9 mouse cellular contexts compared by ENCODE assay signal in genomic region chr11:116617641-116618040, GRCm38 (mm10). TPM values are rescaled to one million over a fixed set of nuclear protein-coding genes. Genes with fewer than 3 reads are reported as not detected.
DNase-seq lines count a peak whose midpoint lies in the region; ATAC-seq and TF ChIP-seq lines count a peak whose summit lies in the region.
"Had no signal": no experiment of that assay in that cellular context is flagged by ENCODE, and none has a peak within 500 bp of the region (broad histone marks: within the 10 kb centered on the region; RNA-seq: fewer than 3 reads in every experiment).

No protein-coding gene starts in this region.

- WGBS in liver, embryonic 11.5 days: 83% methylated on average over 7 of the region's 7 CpGs
- 75% methylated on average over 7 of the region's 7 CpGs for WGBS in limb, embryonic 14.5 days
- WGBS in macrophage (ENCODE audit: missing documents): 5% methylated on average over 7 of the region's 7 CpGs

- H3K4me2 ChIP-seq in liver, embryonic 11.5 days: peak overlapping the region; percentile 5; the same call in 1 of the 2 replicates
- no peak overlapping the region for H3K4me2 ChIP-seq in limb, embryonic 14.5 days (replicated peaks; ENCODE audit: low read depth, low read length, severe bottlenecking)

- peaks cover 86% of the 10 kb centered on the region for H3K79me2 ChIP-seq in macrophage (ENCODE audit: inconsistent target)

- no peaks in the 10 kb centered on the region for H3K9me3 ChIP-seq in liver, embryonic 11.5 days (ENCODE audit: control insufficient read depth, low read length)
- H3K9me3 ChIP-seq in limb, embryonic 14.5 days (ENCODE audit: control insufficient read depth, low read length): no peaks in the 10 kb centered on the region

- TF ChIP-seq POLR2A in limb, embryonic 14.5 days (IDR thresholded peaks at IDR 0.05; ENCODE audit: borderline replicate concordance, extremely low read depth, insufficient read depth, insufficient read length): no peak

- no peak overlapping the region; the same call in 1 of the 2 replicates for H3K9ac ChIP-seq in liver, embryonic 11.5 days (ENCODE audit: low read depth, low read length)
- no peak overlapping the region for H3K9ac ChIP-seq in limb, embryonic 14.5 days (ENCODE audit: low read depth, low read length, severe bottlenecking)

- peak overlapping the region; percentile 25; the same call in 1 of the 2 replicates for H3K27ac ChIP-seq in liver, embryonic 11.5 days (ENCODE audit: low read depth, low read length)
- H3K27ac ChIP-seq in limb, embryonic 14.5 days (replicated peaks; ENCODE audit: low read depth, low read length): no peak overlapping the region
- peak overlapping the region; percentile 100 for H3K27ac ChIP-seq in macrophage

- H3K27me3 ChIP-seq in liver, embryonic 11.5 days (replicated peaks; ENCODE audit: control insufficient read depth, insufficient read depth, low read length): no peaks in the 10 kb centered on the region
- no peaks in the 10 kb centered on the region for H3K27me3 ChIP-seq in limb, embryonic 14.5 days (ENCODE audit: control insufficient read depth, insufficient read depth, low read length)

- DNase-seq in cerebellum, postnatal 25 days: peak; percentile 55 to 61
- DNase-seq in cerebellum, adult 9-11 months: no peak
- no peak for DNase-seq in liver, embryonic 11.5 days (ENCODE audit: low spot score)
- DNase-seq in liver: no peak
- no peak for DNase-seq in limb, embryonic 14.5 days (ENCODE audit: low spot score)
- no peak for DNase-seq in layer of hippocampus, postnatal 36 days
- DNase-seq in testis, postnatal 14 days (ENCODE audit: low spot score): no peak

- no peak overlapping the region for H3K4me3 ChIP-seq in liver, embryonic 11.5 days (ENCODE audit: low read depth, low read length)
- no peak overlapping the region for H3K4me3 ChIP-seq in limb, embryonic 14.5 days (replicated peaks; ENCODE audit: low read length)
- peak overlapping the region; percentile 11; the same call in 1 of the 2 replicates for H3K4me3 ChIP-seq in macrophage (ENCODE audit: inconsistent target)

- no peaks in the 10 kb centered on the region for H3K36me3 ChIP-seq in liver, embryonic 11.5 days (ENCODE audit: control insufficient read depth, insufficient read depth, low read length)
- no peaks in the 10 kb centered on the region for H3K36me3 ChIP-seq in limb, embryonic 14.5 days (ENCODE audit: control insufficient read depth, insufficient read depth, low read length)
- no peaks in the 10 kb centered on the region for H3K36me3 ChIP-seq in macrophage (ENCODE audit: inconsistent target)

- no peak for ATAC-seq in liver, embryonic 11.5 days (replicated peaks; ENCODE audit: low FRiP score)
- 0 out of 2 replicates have a peak, but pooled peaks have one; percentile 11 for ATAC-seq in limb, embryonic 14.5 days (ENCODE audit: low FRiP score, low read depth)

- H3K4me1 ChIP-seq in liver, embryonic 11.5 days (replicated peaks; ENCODE audit: control insufficient read depth, insufficient read depth, low read length): peaks cover 88% of the 10 kb centered on the region
- H3K4me1 ChIP-seq in limb, embryonic 14.5 days (ENCODE audit: control insufficient read depth, insufficient read depth, low read length): peaks cover 35% of the 10 kb centered on the region

RNA-seq across cellular contexts. Expression of gene Rhbdf2, which starts 9.2 kb away (rescaled TPM):
- polyA plus RNA-seq in liver, embryonic 11.5 days (2014; fragmentation: Nextera tagmentation; extraction: Ambion mirVana): 9.9 and 10.6 TPM in 2 replicates
- polyA plus RNA-seq in limb, embryonic 14.5 days (2012; rRNA removed): 11.4 and 15.0 TPM in 2 replicates
- polyA plus RNA-seq in limb, embryonic 14.5 days (2014; fragmentation: Nextera tagmentation; extraction: Ambion mirVana): 5.0 and 5.5 TPM in 2 replicates
- 100 to 1,000 TPM in 25 of 26 experiments, 10 to 100 TPM in 1; 94.6 to 827 (median 311) TPM for total RNA-seq in macrophage (2018; cell fraction: chromatin; rRNA removed)
- total RNA-seq in macrophage (2018; cell fraction: cytosol; rRNA removed): 100 to 1,000 TPM in 2 of 26 experiments, 10 to 100 TPM in 24; 20.5 to 164 (median 49.9) TPM
- total RNA-seq in macrophage (2018; cell fraction: nucleus; rRNA removed): 100 to 1,000 TPM in 22 of 26 experiments, 10 to 100 TPM in 4; 71.5 to 628 (median 234) TPM
- polyA plus RNA-seq in macrophage (2018): 14.2 to 37.1 TPM (median 21.7 TPM) in 3 replicates
- 1 to 10 TPM in 1 of 2 experiments, under 1 TPM in 1; 0.90 to 1.4 TPM for total RNA-seq in layer of hippocampus, postnatal 36 days (2021)

RNA-seq across cellular contexts. Expression of gene Aanat, which starts 31.4 kb away (rescaled TPM):
- polyA plus RNA-seq in liver, embryonic 11.5 days (2014; fragmentation: Nextera tagmentation; extraction: Ambion mirVana): not detected in 2 replicates
- polyA plus RNA-seq in limb, embryonic 14.5 days (2012; rRNA removed): 0.13 and 0.17 TPM in 2 replicates
- not detected in 2 replicates for polyA plus RNA-seq in limb, embryonic 14.5 days (2014; fragmentation: Nextera tagmentation; extraction: Ambion mirVana)
- total RNA-seq in macrophage (2018; cell fraction: chromatin; rRNA removed): 1 to 10 TPM in 1 of 26 experiments, under 1 TPM in 1, not detected in 24; 0.59 to 1.3 TPM
- not detected for total RNA-seq in macrophage (2018; cell fraction: cytosol; rRNA removed)
- total RNA-seq in macrophage (2018; cell fraction: nucleus; rRNA removed): 1 to 10 TPM in 1 of 26 experiments, under 1 TPM in 2, not detected in 23; 0.47 to 7.2 (median 0.50) TPM
- not detected in 3 replicates for polyA plus RNA-seq in macrophage (2018)
- under 1 TPM; 0.33 to 0.77 TPM for total RNA-seq in layer of hippocampus, postnatal 36 days (2021)
- total RNA-seq: heart, postnatal 36 days had no signal

RNA-seq across cellular contexts. Expression of gene Prcd, which starts 35.7 kb away (rescaled TPM):
- polyA plus RNA-seq in liver, embryonic 11.5 days (2014; fragmentation: Nextera tagmentation; extraction: Ambion mirVana): 0.62 and 0.74 TPM in 2 replicates
- 0.38 and 0.85 TPM in 2 replicates for polyA plus RNA-seq in limb, embryonic 14.5 days (2012; rRNA removed)
- polyA plus RNA-seq in limb, embryonic 14.5 days (2014; fragmentation: Nextera tagmentation; extraction: Ambion mirVana): 1.2 and 1.4 TPM in 2 replicates
- not detected for total RNA-seq in macrophage (2018; cell fraction: chromatin; rRNA removed)
- total RNA-seq in macrophage (2018; cell fraction: cytosol; rRNA removed): not detected
- not detected for total RNA-seq in macrophage (2018; cell fraction: nucleus; rRNA removed)
- not detected in 3 replicates for polyA plus RNA-seq in macrophage (2018)
- 1 to 10 TPM; 5.0 to 5.2 TPM for total RNA-seq in layer of hippocampus, postnatal 36 days (2021)

RNA-seq across cellular contexts. Expression of gene Ube2o, which starts 36.4 kb away (rescaled TPM):
- 13.5 and 13.9 TPM in 2 replicates for polyA plus RNA-seq in liver, embryonic 11.5 days (2014; fragmentation: Nextera tagmentation; extraction: Ambion mirVana)
- 29.7 and 33.4 TPM in 2 replicates for polyA plus RNA-seq in limb, embryonic 14.5 days (2012; rRNA removed)
- 18.7 and 25.5 TPM in 2 replicates for polyA plus RNA-seq in limb, embryonic 14.5 days (2014; fragmentation: Nextera tagmentation; extraction: Ambion mirVana)
- 10 to 100 TPM in 25 of 26 experiments, 1 to 10 TPM in 1; 6.0 to 55.3 (median 13.9) TPM for total RNA-seq in macrophage (2018; cell fraction: chromatin; rRNA removed)
- total RNA-seq in macrophage (2018; cell fraction: cytosol; rRNA removed): 10 to 100 TPM in 2 of 26 experiments, 1 to 10 TPM in 24; 4.5 to 11.4 (median 7.2) TPM
- 10 to 100 TPM in 14 of 26 experiments, 1 to 10 TPM in 12; 6.1 to 19.8 (median 10.1) TPM for total RNA-seq in macrophage (2018; cell fraction: nucleus; rRNA removed)
- polyA plus RNA-seq in macrophage (2018): 4.4 to 9.2 TPM (median 5.4 TPM) in 3 replicates
- total RNA-seq in layer of hippocampus, postnatal 36 days (2021): 10 to 100 TPM; 91.3 to 98.8 TPM

RNA-seq across cellular contexts. Expression of gene Cygb, which starts 36.5 kb away (rescaled TPM):
- 2.0 and 2.5 TPM in 2 replicates for polyA plus RNA-seq in liver, embryonic 11.5 days (2014; fragmentation: Nextera tagmentation; extraction: Ambion mirVana)
- polyA plus RNA-seq in limb, embryonic 14.5 days (2012; rRNA removed): 12.1 and 12.3 TPM in 2 replicates
- polyA plus RNA-seq in limb, embryonic 14.5 days (2014; fragmentation: Nextera tagmentation; extraction: Ambion mirVana): 11.7 and 13.4 TPM in 2 replicates
- total RNA-seq in macrophage (2018; cell fraction: chromatin; rRNA removed): under 1 TPM in 1 of 26 experiments, not detected in 25; 0.44 TPM
- total RNA-seq in macrophage (2018; cell fraction: cytosol; rRNA removed): not detected
- not detected for total RNA-seq in macrophage (2018; cell fraction: nucleus; rRNA removed)
- polyA plus RNA-seq in macrophage (2018): not detected in 3 replicates
- 10 to 100 TPM; 72.2 to 74.8 TPM for total RNA-seq in layer of hippocampus, postnatal 36 days (2021)

Comparison
In these comparisons a context has a peak if more than half of its experiments do, and no peak if none do; other contexts are left out.
1. DNase-seq: peak in cerebellum, postnatal 25 days (2 of 2); none in cerebellum, adult 9-11 months (single experiment), liver, embryonic 11.5 days (single experiment), liver (single experiment), limb, embryonic 14.5 days (single experiment), layer of hippocampus, postnatal 36 days (0 of 2) and testis, postnatal 14 days (single experiment).